Mouse (Mus musculus) ovary, postnatal 10 days (tissue): Measurements from ENCODE around the gene Stac2.

Experiments
- DNase-seq: peaks from one replicate; pipeline ENCODE4 v3.0.0; 2022; ENCODE audit warnings: low spot score

The Stac2 gene

GRCm38 (mm10) chr11:97998074-97998793 is 55.0 kb downstream of the Stac2 start:
- no peak for DNase-seq

- DNase-seq = no peak
Measured at GRCm38 (mm10) chr11:97997387-97997960, 55.8 kb downstream of the Stac2 start.

GRCm38 (mm10) chr11:97996691-97997090 is 56.6 kb downstream of the Stac2 start:
- no peak for DNase-seq

GRCm38 (mm10) chr11:97995564-97996288 is 57.5 kb downstream of the Stac2 start, which contains the start of gene Arl5c:
Gene Arl5c, minus strand, starts transcription at chr11:97996181.
- no peak for DNase-seq

GRCm38 (mm10) chr11:97994539-97995100 is 58.6 kb downstream of the Stac2 start:
- DNase-seq = peak; percentile 48

- peak; percentile 64 for DNase-seq
Measured at GRCm38 (mm10) chr11:97988530-97989096, 64.6 kb downstream of the Stac2 start.

GRCm38 (mm10) chr11:97987551-97988526 is 65.4 kb downstream of the Stac2 start:
- DNase-seq = peak; percentile 99

- no peak for DNase-seq
Measured at GRCm38 (mm10) chr11:97986738-97987465, 66.4 kb downstream of the Stac2 start.
